Mouse (Mus musculus): ENCODE measurements around the gene Commd9. TPM values are rescaled to one million over a fixed set of nuclear protein-coding genes. Genes with fewer than 3 reads are reported as not detected.

Commd9 gene
- 10 to 100 TPM; 28.4 to 30.1 TPM for total RNA-seq (2021)

DNA sequence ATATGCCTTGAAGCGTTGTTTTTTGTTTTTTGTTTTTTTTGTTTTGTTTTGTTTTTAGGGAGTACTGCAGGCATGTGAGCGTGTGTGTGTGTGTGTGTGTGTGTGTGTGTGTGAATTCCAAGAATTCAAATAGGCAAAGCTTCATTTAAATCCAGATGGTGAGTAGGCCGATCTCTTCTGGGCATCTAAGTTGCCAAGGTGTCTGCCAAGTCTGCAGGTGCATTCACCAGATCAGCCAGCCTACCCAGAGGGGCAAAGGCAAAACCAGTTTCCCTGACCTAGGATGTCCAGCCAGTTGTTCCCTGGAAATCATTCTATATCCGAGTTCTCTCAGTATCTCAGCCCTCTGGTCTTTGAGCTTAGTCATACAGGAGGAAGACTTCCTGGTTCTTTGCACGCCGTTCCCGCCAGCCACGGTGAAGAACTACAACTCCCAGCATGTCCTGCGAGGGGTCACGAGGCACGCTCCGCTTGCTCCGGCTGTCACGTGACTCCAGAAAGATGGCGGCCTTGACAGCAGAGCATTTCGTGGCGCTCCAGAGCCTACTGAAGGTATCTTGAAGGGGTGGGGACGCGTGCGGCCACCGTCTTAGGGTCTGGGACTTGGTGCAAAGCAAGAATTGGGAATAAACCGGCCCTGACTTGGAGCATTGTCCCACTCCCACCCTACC is at the start of gene Commd9:
Gene Commd9 (plus strand): TSS at position 480 of the 671 bp plus-strand sequence.
- peak; percentile 94 for DNase-seq

DNA sequence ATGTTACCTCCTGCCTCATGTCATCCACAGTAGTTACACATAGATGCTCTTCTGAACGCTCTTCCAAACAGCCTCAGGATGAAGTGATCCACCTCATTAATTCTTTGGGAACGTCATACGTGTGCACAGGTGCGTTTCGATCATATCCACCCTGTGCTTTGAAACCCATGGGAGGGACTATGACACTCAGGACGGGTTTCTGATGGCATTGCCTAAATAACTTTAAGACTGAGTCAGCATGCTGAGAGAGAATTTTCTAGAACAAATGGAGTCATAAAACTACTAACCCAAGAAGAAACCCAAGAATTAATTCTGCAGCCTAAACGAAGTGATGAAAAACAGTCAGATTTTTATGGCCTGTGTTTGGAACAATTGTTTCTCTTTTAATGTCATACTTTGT is 43.3 kb upstream of the Commd9 start:
- no peak for DNase-seq

DNA sequence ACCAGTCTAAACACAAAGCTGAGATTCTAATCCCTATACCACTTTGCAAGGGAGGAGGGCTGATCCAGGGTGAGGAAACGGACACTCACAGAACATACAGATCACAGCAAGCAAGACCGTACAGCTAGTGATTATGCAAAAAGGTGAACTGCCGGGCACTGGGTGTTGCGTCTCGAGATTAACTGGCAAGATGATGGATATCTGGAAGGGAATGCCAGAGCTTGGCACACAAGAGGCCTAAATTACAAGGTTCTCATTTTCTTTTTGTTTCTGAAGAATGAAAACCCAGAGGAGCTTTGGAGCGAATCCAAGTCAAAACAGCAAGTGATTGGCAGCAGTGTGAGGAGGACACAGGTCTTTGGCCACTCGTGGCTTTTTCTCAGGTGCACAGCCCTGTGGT is 31.3 kb upstream of the Commd9 start:
- no peak for DNase-seq

DNA sequence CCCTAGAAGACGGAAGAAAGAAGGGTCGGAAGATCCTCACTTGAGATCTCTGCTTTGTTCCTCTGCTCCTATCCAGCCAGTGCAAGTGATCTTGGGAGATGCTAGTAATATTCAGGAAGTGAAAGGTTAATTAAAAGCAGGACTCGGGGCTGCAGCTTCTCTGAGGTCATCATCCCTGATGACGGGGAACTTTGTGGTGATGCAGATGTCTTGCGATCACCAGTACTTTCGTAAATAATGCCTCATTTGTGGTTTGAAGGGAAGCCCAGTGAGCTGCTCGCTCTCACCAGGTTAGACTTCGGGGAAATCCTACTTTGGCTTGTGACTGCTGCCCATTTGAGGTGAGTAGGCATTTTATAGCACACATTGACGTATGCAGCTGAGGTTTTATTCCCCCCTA is 29.9 kb upstream of the Commd9 start:
- DNase-seq = no peak

DNA sequence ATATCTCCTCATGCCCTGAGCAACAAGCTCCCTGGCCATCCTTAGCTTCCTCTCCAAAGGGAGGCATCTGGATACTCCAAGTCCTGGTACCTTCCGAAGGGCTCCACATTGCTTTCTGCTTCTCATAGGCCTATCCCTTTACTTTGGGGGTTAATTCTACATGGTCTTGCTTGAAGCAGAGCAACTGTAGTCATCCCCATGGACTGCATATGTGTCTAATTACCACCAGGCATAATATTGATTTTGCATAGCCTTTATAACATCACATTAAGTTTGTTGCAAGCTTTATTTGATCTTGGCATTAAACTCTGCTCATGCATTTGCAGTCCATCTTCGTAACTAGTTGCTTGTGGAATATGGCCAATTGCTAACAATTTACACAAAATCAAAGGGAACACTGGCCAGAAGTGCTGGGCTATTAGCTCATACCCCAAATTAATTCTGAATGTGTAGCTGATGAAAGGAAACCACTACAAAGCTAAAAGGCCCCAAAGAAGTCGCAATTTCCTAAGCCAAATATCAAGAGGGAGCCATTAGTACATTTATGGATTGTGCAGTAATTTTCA is 25.0 kb upstream of the Commd9 start:
- DNase-seq = no peak

DNA sequence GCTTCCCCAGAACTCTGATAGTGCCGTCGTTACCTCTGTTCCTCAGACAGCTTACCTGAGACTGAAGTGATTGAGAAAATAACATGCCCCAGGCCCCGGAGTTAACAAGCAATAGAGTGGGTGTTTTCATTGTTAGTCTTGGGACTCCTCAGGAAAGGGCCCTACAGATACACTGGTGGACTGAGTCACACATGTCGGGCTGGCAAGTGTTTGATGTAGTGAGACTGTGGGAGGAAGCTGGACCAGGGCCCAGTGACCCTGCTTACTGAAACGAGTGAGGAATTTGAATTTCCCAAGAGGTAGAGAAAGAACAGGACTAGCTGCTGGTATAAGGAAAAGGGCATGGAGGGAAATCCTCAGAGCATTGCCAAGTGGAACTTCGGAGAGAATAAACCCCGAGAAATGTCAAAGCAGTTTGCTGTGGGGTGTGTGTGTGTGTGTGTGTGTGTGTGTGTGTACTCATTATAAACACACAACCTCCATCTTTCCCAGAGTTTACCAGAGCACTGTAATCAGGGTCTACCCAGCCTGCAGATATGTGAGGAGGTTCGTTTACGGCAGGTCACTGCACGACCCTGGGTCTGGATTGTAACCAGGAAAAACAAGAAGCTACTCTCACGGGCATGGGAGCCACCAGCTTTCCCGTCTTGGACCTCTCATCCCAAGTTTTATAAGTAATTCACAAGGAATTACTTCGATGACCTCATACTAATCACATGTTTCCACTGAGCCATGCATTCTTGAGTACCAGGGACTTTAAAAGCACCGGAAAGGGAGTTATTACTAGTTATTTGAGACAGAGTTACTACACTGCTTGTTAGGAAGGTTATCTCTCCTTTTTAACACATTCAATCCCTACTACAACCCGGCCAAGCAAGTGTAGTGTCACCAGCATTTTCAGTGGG is 23.6 kb upstream of the Commd9 start:
- DNase-seq = peak; percentile 56

DNA sequence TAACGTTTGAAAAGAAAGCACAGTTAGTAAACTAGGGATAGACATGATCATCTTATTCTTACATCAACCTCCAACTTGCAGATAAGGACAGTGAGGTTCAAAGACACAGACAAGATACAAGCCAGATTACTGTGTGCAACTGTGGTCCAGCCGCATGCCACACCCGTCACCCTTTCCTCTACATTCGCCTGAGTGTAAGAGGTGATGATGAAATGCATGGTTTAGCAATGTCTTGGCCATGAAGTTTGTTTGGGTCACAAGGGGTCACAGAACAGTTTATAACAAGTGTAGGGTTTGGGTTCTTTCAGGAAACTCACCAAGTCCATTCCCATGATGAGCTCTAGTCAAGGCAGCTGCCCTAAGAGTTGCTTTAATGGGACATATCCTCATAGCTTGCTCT is 17.4 kb upstream of the Commd9 start:
- DNase-seq = no peak

DNA sequence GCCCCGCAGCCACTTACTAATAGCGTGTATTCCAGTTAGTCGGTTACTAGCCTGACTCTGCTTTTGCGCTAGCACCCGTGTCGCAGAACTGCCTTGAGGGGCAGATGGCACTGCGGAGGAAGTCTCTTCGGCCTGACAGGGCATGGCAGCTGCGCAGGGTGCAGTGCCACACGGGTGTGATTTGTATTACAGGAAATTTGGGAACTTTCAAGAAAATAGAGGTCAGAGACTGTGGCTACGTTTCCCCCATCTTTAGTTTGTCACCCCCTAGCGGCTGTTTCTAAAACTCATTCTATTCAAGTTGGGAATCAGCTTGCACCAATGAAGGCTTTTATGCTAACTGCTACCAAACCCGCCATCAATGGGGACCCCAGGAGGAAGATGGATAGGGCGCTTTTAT is 14.9 kb upstream of the Commd9 start:
- peak; percentile 58 for DNase-seq

DNA sequence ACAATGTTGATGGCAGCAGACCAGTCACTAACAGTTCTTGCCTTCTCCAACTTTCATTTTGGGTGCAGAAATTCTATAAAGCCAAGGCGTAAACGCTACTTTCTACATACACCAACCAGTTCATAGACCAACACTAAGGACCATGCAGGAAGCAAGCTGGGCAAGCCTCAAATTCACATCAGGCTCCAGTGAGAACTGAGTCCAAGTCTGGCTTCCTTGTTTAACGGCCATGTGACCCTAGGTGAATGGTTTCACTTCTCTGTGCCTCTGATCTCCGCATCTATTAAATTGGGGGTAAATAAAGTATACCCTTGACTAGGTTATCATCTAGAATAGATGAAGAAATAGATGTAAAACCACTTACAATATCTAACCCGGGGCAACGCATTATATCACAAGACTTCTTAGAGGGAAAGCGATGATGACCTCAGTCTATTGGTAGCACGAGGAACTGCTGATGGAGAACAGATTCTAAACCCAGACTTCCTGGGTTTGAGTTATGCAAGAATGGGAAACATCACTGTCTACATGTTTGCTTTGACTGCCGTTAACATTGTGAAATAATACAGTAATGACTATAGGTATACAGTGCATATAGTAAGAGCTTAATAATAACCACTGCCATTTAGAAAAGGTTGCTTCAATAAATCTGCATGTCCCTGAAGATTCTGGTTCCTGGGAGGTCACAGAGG is 4.4 kb upstream of the Commd9 start:
- DNase-seq = no peak

DNA sequence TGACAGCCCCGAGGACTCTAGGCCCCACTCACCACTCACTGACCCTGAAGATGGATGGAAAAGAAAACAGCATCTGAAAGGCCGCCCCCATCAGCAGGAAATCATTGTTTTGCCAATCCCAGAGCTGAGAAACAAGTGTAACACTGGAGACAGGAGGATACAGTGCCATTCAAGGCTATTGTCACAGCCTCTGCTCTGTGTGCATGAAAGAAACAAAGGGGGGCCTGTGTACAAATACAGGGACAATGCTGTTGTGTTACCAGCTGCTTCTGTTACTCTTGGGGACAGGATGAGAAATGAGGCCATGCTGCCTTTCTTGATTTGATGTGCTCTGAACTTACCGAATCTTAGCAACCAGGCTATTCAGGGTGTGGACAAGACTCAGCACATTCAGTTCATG is 3.0 kb upstream of the Commd9 start, which contains the start of gene Prr5l:
Gene Prr5l (minus strand): TSS at position 30 of the 400 bp plus-strand sequence.
- no peak for DNase-seq

DNA sequence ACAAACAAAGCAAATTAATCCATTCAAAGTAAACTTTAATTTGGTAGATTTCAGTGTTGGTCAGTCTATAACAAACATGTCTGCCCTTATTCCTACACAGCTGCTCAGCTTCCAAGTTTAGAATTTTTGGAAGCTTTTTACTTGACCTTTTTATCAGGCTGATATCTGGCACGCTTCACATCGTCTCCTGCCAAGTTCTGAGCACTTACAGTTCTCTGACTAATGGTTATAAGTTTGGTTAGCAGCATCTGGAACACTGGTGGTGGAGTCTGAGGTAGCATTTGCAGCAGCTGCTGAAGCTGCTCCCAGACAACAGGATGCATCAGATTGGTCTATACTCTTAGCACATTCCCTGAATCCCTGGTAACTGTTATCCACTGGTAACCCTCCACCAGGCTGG is 1.8 kb upstream of the Commd9 start:
- DNase-seq = peak; percentile 27

DNA sequence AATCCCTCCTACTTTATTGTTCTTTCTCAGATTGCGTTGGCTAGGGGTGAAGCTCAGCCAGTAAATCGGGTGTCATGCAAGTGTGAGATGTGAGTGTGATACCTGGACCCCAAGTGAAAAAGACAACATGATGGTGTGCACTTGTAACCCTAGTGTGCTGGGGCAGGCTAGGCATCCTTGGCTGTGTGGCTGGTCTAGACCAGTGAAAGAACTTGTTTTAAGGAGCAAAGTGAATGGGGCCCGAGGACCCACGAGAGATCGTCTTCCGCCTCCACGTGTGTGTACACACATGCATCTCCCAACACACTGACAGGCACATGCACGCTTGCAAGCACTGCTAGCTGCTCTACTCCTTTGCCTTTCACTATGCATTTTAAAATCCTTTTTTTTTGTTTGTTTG is 2.8 kb downstream of the Commd9 start:
- DNase-seq = no peak

DNA sequence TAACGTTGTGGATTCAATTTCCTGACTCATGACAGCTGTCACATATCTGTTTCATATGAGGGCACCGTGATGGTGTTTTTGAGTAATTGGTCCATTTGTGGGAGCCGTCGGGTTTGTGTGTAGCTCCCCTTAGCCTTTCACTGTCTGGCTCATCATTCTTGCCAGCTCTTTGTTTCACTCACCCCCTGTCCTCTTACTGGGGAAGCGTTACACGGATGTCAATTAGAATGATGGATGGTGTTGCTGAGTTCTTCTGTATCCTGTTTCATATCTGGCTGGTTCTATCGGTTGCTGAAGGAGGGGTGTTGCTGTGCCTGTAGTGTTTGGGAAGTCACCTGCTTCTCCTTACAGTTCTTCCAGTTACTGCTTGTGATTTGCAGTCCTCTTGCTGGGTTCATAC is 5.1 kb downstream of the Commd9 start:
- no peak for DNase-seq

DNA sequence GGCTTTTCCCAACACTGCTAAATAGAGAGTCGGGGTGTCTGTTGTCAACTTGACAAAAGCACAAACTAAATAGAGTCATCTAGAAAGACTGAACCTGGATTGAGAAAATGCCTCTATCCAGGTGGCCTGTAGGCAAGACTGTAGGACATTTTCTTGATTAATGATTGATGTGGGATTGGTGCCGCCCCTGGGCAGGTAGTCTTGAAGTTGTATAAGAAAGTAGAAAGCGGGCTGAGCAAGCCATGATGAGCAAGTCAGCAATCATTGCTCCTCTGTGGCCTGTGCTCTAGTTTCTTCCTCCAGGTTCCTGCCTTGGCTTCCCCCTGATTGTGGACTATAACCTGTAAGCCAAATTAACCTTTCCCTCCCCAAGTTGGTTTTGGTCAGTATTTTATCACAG is 8.1 kb downstream of the Commd9 start:
- no peak for DNase-seq

DNA sequence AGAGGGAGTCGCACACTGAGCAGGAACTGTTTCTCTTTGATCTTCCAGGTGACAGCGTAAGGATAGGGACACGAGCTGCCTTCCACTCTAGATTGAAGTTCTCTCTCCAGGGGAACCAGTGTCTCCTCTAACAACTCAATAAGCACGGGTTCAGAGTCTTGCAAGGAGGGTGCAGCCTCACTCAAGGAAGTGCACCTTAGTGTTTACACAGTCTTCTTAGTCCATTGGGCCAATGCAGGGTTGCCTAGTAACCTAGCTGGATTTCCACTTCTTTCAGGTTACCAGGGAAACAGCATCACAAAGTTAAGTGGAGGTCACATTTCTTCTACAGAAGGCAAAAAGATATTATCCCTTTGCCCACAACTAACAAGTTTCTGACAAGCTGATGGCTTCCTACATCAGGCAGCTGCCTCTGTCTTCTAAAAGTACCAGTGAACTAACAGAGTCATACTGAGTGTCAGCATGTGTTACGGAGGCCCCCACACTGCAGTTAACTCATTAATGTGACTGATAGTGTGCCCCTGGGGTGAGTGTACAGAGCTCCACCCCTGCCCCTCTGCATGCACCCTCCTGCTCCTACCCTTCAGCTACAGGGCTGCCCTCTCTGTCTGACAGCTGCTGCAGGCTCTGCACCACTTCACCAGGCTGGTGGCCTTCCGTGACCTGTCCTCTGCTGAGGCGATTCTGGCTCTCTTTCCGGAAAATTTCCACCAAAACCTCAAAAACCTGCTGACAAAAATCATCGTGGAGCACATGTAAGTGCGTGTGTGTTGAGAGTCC is 10.6 kb downstream of the Commd9 start:
- no peak for DNase-seq

DNA sequence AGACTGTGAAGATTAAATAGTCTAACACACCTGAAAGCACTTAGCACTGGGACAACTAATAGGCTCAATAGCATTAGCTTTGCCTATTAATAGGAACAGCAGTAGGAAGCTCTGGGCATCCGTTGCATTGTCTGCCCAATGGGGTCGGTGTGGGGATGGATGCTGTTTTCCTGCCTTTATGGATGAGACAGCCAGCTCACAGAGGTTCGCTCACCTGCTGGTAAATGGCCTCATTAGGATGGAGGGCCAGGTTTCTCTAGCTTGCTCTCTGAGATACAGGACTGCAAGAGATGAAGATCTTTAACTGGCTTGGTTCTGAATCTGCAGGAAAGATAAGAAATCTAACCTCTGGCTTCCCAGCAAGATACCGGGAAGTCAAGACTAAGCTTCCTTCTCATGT is 16.1 kb downstream of the Commd9 start:
- no peak for DNase-seq

DNA sequence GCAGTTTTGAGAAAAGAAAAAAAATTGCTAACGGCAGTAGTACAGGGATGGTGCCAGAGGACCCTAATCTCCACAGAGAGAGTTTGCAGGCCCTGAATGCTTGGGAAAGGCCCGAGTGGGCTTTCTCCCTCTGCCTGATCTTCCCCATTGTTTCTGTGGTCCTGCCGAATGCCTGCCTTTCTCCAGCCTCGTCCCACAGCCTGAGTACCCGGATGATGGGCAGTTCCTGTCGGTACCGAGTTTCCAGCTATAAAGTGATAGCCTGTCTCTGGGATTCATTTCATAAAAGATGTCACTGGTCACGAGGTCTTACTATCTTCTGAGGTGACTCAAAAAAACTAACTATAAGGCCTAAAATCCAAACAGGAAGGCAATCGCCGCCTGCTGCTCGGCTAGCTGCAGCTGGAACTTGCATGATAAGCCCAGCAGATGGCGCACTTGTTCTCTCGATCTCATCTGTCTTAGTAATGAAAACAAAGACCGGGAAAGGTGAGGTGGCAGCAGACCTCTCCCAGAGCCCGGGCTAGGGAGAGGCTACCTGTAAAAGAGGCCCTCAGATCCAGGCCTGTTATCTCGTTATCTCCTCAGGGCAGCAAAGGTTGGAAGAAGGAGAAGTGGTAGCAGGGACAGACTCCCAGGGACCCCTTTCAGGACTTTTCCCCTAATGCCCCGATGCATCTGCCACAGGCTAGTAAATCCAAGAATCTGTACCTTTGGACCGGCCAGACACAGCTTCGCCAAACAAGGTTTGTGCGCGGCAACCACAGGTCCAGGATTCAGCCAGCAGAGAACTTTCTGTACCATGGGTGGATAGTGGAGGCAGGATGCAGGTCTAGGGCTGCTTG is 19.7 kb downstream of the Commd9 start:
- DNase-seq = peak; percentile 88

DNA sequence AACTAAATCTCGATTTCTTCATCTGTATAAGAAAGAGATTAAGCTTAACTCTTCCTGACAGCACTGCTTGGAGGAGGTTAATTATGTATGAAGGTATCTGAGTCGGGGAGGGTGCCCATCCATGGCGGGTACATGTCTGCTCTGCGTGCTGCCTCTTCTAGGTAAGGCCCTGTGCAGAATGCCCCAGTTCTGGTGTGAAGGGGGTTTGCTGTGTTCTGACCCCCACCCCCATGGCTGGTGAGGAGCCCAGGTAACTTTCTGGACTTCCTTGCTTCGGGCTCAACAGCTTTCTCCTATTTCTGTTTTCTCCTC is 20.3 kb downstream of the Commd9 start:
- no peak for DNase-seq

DNA sequence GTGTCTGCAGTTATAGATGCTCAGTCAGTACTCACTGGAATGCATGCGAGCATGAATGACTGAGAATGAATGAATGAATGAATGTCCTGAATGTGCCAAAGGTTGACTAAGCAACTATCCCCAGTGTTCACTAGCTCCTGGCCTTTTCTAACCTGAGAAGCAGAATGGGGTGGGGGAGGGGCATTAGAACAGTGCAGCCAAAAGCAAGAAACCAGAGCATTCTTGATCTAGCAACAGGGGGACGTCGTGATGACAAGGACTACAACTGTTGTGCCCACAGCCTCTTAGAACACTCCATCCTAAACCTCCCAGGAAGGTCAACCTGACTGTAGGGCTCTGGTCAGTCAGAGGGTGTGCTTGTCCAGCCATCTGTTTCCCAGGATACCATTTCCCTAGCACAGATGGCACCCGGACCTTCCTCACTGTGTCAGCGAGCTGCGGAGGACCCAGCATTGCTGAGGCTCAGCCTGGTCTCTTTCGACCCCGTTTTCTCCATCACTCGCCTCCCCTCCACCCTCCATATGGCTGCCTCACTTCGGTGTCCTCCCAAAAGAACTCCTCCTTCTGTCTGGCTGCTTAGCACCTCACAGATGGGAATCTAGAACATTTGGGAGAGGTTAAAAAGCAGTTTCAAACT is 21.5 kb downstream of the Commd9 start:
- DNase-seq = no peak

DNA sequence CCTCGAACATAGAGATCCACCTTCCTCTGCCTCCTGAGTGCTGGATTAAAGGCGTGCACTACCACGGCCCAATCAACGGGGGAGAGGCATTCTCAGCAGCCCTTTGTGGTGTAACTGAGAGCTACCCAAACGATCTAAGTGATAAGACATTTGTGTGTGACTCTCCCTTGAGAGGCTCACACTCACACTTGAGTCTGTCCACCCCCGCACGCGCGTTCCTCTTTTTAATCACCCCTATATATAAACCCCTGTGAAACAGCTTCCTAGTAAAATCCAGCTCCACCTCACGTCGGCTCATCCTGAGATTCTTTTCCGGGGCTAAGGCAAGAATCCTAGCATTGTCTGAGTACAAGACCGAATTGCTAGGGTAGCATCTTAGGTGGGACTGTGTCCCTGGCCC is 22.7 kb downstream of the Commd9 start:
- no peak for DNase-seq

All from heart, postnatal 4 days (tissue).